Mouse (Mus musculus) forebrain, embryonic 11.5 days (tissue): ENCODE data around the gene Fbxo30. TPM values are rescaled to one million over a fixed set of nuclear protein-coding genes. Genes with fewer than 3 reads are reported as not detected.

ENCODE experiments used
- ATAC-seq: fragments of 200-750 bp; cut with Nextera tagmentation; replicated peaks from 2 replicates; pipeline ENCODE4 v1.8.0; 2017; ENCODE audit warnings: moderate TSS enrichment; ENCODE audit not compliant: low FRiP score
- DNase-seq: peaks from one replicate; pipeline ENCODE4 v3.0.0-alpha.2; 2017; ENCODE audit warnings: low spot score
- H3K27ac ChIP-seq: fragments of 300-500 bp; sonication (generic); 2 replicates; pipeline ENCODE4 v1.5.1; 2014; ENCODE audit warnings: low read depth, low read length
- H3K27me3 ChIP-seq: fragments of 300-500 bp; sonication (generic); 2 replicates; pipeline ENCODE4 v1.6.1; 2014; ENCODE audit warnings: mild to moderate bottlenecking, low read length, mixed read lengths; ENCODE audit not compliant: control insufficient read depth, insufficient read depth
- H3K36me3 ChIP-seq: fragments of 300-500 bp; sonication (generic); 2 replicates; pipeline ENCODE4 v1.6.1; 2014; ENCODE audit warnings: mild to moderate bottlenecking, low read length, moderate library complexity, mixed read lengths; ENCODE audit not compliant: control insufficient read depth, insufficient read depth
- H3K4me1 ChIP-seq: fragments of 300-500 bp; sonication (generic); replicated peaks from 2 replicates; pipeline ENCODE4 v1.6.1; 2014; ENCODE audit warnings: low read length, mixed read lengths; ENCODE audit not compliant: control insufficient read depth, insufficient read depth
- H3K4me2 ChIP-seq: fragments of 300-500 bp; sonication (generic); 2 replicates; pipeline ENCODE4 v1.6.1; 2014; ENCODE audit warnings: low read depth, mild to moderate bottlenecking, low read length, moderate library complexity, mixed read lengths; ENCODE audit not compliant: severe bottlenecking
- H3K4me3 ChIP-seq: fragments of 300-500 bp; sonication (generic); 2 replicates; pipeline ENCODE4 v1.5.1; 2014; ENCODE audit warnings: low read depth, low read length
- H3K9ac ChIP-seq: fragments of 300-500 bp; sonication (generic); 2 replicates; pipeline ENCODE4 v1.6.1; 2014; ENCODE audit warnings: low read length
- H3K9me3 ChIP-seq: fragments of 300-500 bp; sonication (generic); 2 replicates; pipeline ENCODE4 v1.6.1; 2016; ENCODE audit warnings: low read length, mixed read lengths; ENCODE audit not compliant: control insufficient read depth
- WGBS: fragments of 180-500 bp; shearing (Covaris S2); extraction: QIAGEN DNeasy Blood & Tissue Kit; methylation state at CpG from one replicate; pipeline ENCODE4 v1.1.7; 2014; 5-methylcytosine and 5-hydroxymethylcytosine counted together
- polyA plus RNA-seq: library from polyadenylated mRNA; unstranded; fragments of >200 nt; fragmentation: Nextera tagmentation; extraction: Ambion mirVana; gene quantifications from 2 replicates; pipeline ENCODE4 v1.2.1, GENCODE M21; 2014

The Fbxo30 gene
- polyA plus RNA-seq, 1 experiment from 2014 or later: 47.8 TPM

DNA sequence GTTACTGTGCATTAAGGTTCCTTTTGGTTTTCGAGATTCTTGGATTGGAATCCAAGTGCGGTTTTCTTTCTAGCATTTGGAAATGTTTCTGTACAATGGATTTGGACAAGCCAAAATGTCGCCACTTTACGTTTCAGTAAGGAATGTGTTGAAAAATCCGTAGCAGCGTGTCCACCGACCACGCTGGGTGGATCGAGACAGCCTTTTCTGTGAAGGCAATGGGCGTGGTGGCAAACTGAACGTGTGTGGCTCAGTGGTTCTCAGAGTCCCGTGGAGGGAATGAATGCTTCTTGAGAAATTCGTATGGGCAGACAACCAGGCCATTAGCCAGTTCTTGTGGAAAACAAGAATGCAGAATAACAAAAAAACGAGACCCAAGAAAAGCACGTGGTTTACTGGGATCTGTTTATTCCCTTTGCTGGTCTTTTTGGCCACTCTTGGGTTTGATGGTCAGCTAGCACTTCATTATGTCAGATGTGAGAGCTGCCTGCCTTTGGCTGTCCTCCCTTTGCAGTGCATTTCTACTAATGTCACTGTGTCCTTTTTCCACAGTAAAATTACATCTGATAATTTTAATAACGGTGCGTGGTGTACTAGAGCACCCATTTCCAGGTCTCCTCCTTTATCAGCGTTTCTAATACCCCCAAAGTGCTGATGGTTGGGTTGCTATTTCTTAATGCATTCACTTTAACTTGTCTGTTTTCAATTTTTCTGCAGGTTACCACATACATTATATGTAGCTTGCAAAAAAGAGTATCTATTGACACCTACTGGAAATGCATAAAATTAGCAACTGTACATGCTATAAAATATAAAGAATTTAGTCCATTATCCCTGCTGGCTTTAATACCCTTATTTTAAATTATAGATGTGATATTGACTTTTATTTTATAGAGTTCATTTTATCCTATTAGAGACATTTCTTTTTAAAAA is 63.7 kb downstream of the Fbxo30 start:
- Histone ChIP-seq H3K4me3 (no peak overlapping the region), H3K4me2 (no peak overlapping the region), H3K36me3 (no peaks in the 10 kb centered on the region), H3K27me3 (no peaks in the 10 kb centered on the region), H3K9me3 (no peaks in the 10 kb centered on the region), H3K27ac (no peak overlapping the region), H3K9ac (no peak overlapping the region), H3K4me1 (no peaks in the 10 kb centered on the region)
- WGBS: 85% methylated on average over 18 of the region's 18 CpGs
- no peak for ATAC-seq
- no peak for DNase-seq

Other genes with a start within 250 kb of the Fbxo30 start
- gene Grm1, start 199.0 kb upstream of the Fbxo30 start, polyA plus RNA-seq: 0.39 and 0.64 TPM in 2 replicates
- 26.1 and 31.4 TPM in 2 replicates for gene Shprh, start 131.9 kb upstream of the Fbxo30 start, polyA plus RNA-seq
- 0.55 and 0.63 TPM in 2 replicates for gene Epm2a, start 62.1 kb downstream of the Fbxo30 start, polyA plus RNA-seq